Mouse (Mus musculus) heart, adult 2 months (tissue): ENCODE results near the gene Colgalt2. TPM values are rescaled to one million over a fixed set of nuclear protein-coding genes. Genes with fewer than 3 reads are reported as not detected.
"Not testable (repeated sequence)": the region's sequence is repeated elsewhere in the genome, so short reads cannot be mapped to it uniquely, and the experiment has no call there.

Experiments
- DNase-seq, 2 experiments: peaks; one replicate each; pipeline ENCODE4 v3.0.0; 2021
- H3K27ac ChIP-seq: fragments of 200-600 bp; 2 replicates; pipeline ENCODE4 v1.8.1; 2022
- H3K27me3 ChIP-seq: fragments of 200-500 bp; 2 replicates; pipeline ENCODE4 v1.6.1; 2012; ENCODE audit warnings: mild to moderate bottlenecking, low read length, inconsistent platforms, mixed read lengths; ENCODE audit not compliant: control insufficient read depth, insufficient read depth
- H3K36me3 ChIP-seq: fragments of 200-500 bp; 2 replicates; pipeline ENCODE4 v1.6.1; 2012; ENCODE audit warnings: low read length, inconsistent platforms; ENCODE audit not compliant: control insufficient read depth, insufficient read depth
- H3K4me1 ChIP-seq: fragments of 200-500 bp; 2 replicates; pipeline ENCODE4 v1.6.1; 2011; ENCODE audit warnings: low read length; ENCODE audit not compliant: control insufficient read depth, insufficient read depth
- H3K4me3 ChIP-seq: fragments of 200-600 bp; 2 replicates; pipeline ENCODE4 v1.8.1; 2022
- H3K79me2 ChIP-seq: fragments of 200-500 bp; replicated peaks from 2 replicates; pipeline ENCODE4 v1.6.1; 2012; ENCODE audit warnings: mild to moderate bottlenecking, inconsistent platforms, low read length, moderate library complexity, mixed read lengths; ENCODE audit not compliant: control insufficient read depth, insufficient read depth
- H3K9ac ChIP-seq: fragments of 200-500 bp; 2 replicates; pipeline ENCODE4 v1.6.1; 2012; ENCODE audit warnings: low read depth, mild to moderate bottlenecking, control low read depth, inconsistent platforms, low read length, mixed read lengths
- CTCF ChIP-seq: fragments of 200-600 bp; IDR thresholded peaks from 2 replicates; pipeline ENCODE4 v1.8.1; 2022; ENCODE audit warnings: antibody characterized with exemption, mild to moderate bottlenecking, moderate library complexity
- EP300 ChIP-seq: fragments of 200-500 bp; IDR thresholded peaks from 2 replicates; pipeline ENCODE4 v1.6.1; 2011; ENCODE audit warnings: low read depth, low read length, control low read depth; ENCODE audit not compliant: insufficient read depth
- POLR2A ChIP-seq: fragments of 200-500 bp; IDR thresholded peaks from 2 replicates; pipeline ENCODE4 v1.6.1; 2011; ENCODE audit warnings: mild to moderate bottlenecking, low read depth, low read length, control low read depth; ENCODE audit not compliant: insufficient read depth
- WGBS: fragments of 180-500 bp; shearing (Covaris S2); methylation state at CpG from one replicate; pipeline ENCODE4 v1.1.7; 2018; 5-methylcytosine and 5-hydroxymethylcytosine counted together
- intact Hi-C: fragments of 180-260 bp; cut with DNase I; formaldehyde crosslinking; loops from one replicate; pipeline ENCODE4 v1.15.1; 2025
- polyA plus RNA-seq: library from polyadenylated mRNA; depleted of rRNA; stranded (reverse); fragments of >200 nt; gene quantifications from 2 replicates; pipeline ENCODE4 v1.2.3, GENCODE M21; 2012
- total RNA-seq, 2 experiments: library from RNA; stranded (reverse); gene quantifications; 2 replicates each; pipeline ENCODE4 v1.2.3; 2021

The Colgalt2 gene
- total and polyA plus RNA-seq, 3 experiments: 3.3 to 5.3 (median 4.1) TPM

DNA sequence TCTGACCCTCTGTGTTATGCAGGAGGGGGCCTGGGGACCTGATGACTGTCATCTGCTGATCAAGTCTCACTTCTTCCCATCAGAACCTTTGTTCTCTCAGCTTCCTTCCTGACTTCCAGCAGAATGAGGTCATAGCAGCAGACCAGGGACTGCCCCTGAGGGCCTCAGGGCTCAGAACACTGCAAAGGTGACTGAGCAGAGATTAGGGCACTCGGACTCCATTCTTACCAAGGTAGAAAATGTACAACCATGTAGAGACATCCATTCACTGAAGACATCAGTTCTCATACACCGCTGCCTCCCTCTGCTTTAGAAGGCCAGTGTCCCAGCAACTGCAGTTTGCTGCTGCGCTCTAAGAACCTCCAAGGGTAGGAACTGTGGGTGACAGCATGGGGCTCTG lies 23.4 kb downstream of the Colgalt2 start:
- H3K27me3 ChIP-seq: no peaks in the 10 kb centered on the region; the same call in 1 of the 2 replicates
- TF ChIP-seq CTCF: no peak
- 0 out of 2 replicates have a peak, but pooled peaks have one; percentile 48 for TF ChIP-seq EP300
- no peak for TF ChIP-seq POLR2A
- H3K36me3 ChIP-seq: peaks cover 20% of the 10 kb centered on the region
- no peaks in the 10 kb centered on the region for H3K79me2 ChIP-seq
- peak overlapping the region; percentile 45 for H3K27ac ChIP-seq
- peaks cover 10% of the 10 kb centered on the region for H3K4me1 ChIP-seq
- no peak overlapping the region for H3K4me3 ChIP-seq
- 73% methylated on average over 3 of the region's 3 CpGs for WGBS
- DNase-seq: no peak
- intact Hi-C loops: loop anchor here (2.0 to 5.0 kb wide), 3 partner anchors 22 to 89 kb away; partner anchors contain the start of gene Tsen15
- no peak overlapping the region for H3K9ac ChIP-seq

- Histone ChIP-seq H3K36me3 (peaks cover 17% of the 10 kb centered on the region), H3K9ac (no peak overlapping the region), H3K4me1 (peaks cover 6% of the 10 kb centered on the region), H3K4me3 (no peak overlapping the region), H3K79me2 (no peaks in the 10 kb centered on the region), H3K27me3 (no peaks in the 10 kb centered on the region; the same call in 1 of the 2 replicates), H3K27ac (no peak overlapping the region)
- TF ChIP-seq EP300: no peak
- no peak for TF ChIP-seq CTCF
- TF ChIP-seq POLR2A: no peak
- intact Hi-C loops: loop anchor here (5.0 kb wide), 1 partner anchor 34 kb away; no protein-coding TSS in a partner anchor
- 80% methylated on average over 12 of the region's 12 CpGs for WGBS
- no peak for DNase-seq
Observed at GRCm38 (mm10) chr1:152427912-152428581, 28.4 kb downstream of the Colgalt2 start.

DNA sequence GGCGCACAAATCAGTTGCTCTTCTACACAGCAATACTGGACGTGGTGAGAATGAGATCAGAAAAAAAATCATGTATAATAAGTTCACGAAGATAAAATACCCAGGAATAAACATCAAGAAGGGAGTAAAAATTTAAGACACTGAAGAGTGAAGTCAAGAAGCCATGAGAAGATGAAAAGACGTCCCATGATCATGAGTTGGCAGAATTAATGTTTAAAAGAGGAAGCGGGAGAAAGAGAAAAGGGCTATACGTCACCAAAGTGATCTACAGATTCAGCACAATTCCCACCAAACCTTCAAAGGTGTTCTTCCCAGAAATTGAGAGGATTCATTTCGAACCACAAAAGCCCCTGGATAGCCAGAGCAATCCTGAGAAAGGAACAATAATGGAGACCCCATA lies 30.2 kb downstream of the Colgalt2 start:
- DNase-seq: no peak
- no peak for TF ChIP-seq EP300
- TF ChIP-seq CTCF: no peak
- no peak for TF ChIP-seq POLR2A
- H3K4me1 ChIP-seq: peaks cover 4% of the 10 kb centered on the region
- H3K9ac ChIP-seq: no peak overlapping the region
- no peak overlapping the region for H3K4me3 ChIP-seq
- WGBS: 82% methylated on average over 7 of the region's 7 CpGs
- H3K79me2 ChIP-seq: no peaks in the 10 kb centered on the region
- peaks cover 7% of the 10 kb centered on the region for H3K36me3 ChIP-seq
- intact Hi-C loops: loop anchor here (5.0 kb wide), 1 partner anchor 32 kb away; no protein-coding TSS in a partner anchor
- H3K27me3 ChIP-seq: no peaks in the 10 kb centered on the region; the same call in 1 of the 2 replicates
- H3K27ac ChIP-seq: no peak overlapping the region

DNA sequence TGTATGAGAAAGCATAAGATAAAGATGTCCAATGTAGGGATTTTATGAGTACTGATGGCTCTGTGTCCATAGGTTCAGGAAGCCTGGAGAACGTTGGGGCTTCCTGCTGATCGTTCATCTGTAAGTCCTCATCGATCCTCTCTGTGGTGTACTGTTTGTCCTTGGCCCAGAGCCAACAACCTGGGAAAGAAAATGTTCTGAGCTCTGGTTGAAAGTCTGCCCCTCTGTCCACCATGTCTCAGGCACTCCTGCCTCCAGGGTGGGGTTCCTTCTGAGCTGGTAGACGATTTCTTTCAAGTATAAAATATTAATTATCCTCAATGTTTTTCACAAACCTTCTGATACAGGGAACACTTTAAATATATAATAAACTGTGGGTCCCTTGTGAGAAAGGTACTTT lies 34.5 kb downstream of the Colgalt2 start:
- no peaks in the 10 kb centered on the region for H3K36me3 ChIP-seq
- H3K9ac ChIP-seq: no peak overlapping the region
- TF ChIP-seq POLR2A (no peak), CTCF (no peak), EP300 (no peak)
- 56% methylated on average over 4 of the region's 4 CpGs for WGBS
- no peak overlapping the region for H3K4me3 ChIP-seq
- intact Hi-C loops: no loop called here
- H3K4me1 ChIP-seq: no peaks in the 10 kb centered on the region
- H3K27ac ChIP-seq: no peak overlapping the region
- no peaks in the 10 kb centered on the region for H3K79me2 ChIP-seq
- DNase-seq: no peak
- no peaks in the 10 kb centered on the region for H3K27me3 ChIP-seq

DNA sequence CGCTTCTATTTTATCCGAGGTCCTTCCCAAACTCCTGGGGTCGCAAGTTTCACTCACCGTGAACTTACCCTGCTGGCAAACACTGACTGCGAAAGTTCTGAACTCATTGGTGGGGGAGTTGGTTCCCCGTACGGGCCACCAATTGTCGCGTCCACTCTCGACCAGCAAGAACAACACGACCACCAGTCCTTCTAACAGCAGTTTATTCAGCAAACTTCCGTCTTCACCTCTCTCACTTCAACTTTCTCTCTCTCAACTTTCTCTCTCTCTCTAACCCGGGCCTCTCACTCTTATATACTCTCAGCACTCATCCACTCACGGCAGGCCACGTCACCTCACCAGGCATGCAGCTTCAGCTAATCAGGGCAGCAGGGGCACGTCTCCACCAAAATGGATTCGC lies 37.9 kb downstream of the Colgalt2 start:
- H3K4me1 ChIP-seq, H3K27me3 ChIP-seq, H3K9ac ChIP-seq, H3K79me2 ChIP-seq, DNase-seq, H3K36me3 ChIP-seq: not testable (repeated sequence)
- Histone ChIP-seq H3K4me3 (peak overlapping the region; percentile 12; the same call in 1 of the 2 replicates), H3K27ac (peak overlapping the region; percentile 39)
- 65% methylated on average over 17 of the region's 17 CpGs for WGBS
- intact Hi-C loops: loop anchor here (5.0 kb wide), 1 partner anchor 35 kb away; no protein-coding TSS in a partner anchor

GRCm38 (mm10) chr1:152439408-152439807 lies 39.8 kb downstream of the Colgalt2 start:
- DNase-seq: no peak
- Histone ChIP-seq H3K9ac (no peak overlapping the region), H3K36me3 (no peaks in the 10 kb centered on the region), H3K4me1 (no peaks in the 10 kb centered on the region), H3K79me2 (no peaks in the 10 kb centered on the region), H3K27me3 (no peaks in the 10 kb centered on the region), H3K27ac (no peak overlapping the region), H3K4me3 (no peak overlapping the region)
- intact Hi-C loops: loop anchor here (5.0 kb wide), 1 partner anchor 37 kb away; no protein-coding TSS in a partner anchor
- 40% methylated on average over 4 of the region's 4 CpGs for WGBS
- TF ChIP-seq POLR2A (no peak), CTCF (no peak), EP300 (no peak)
